Mouse (Mus musculus) forebrain, embryonic 13.5 days (tissue): ENCODE measurements around the gene Bicc1. TPM values are rescaled to one million over a fixed set of nuclear protein-coding genes. Genes with fewer than 3 reads are reported as not detected.
A peak's percentile ranks its signal among the peaks of the same experiment; 100 is the strongest.

Source experiments
- ATAC-seq: fragments of 200-750 bp; cut with Nextera tagmentation; 2 replicates; pipeline ENCODE4 v1.8.0; 2017
- H3K27ac ChIP-seq: fragments of 300-500 bp; sonication (generic); 2 replicates; pipeline ENCODE4 v1.5.1; 2015; ENCODE audit warnings: inconsistent platforms, mild to moderate bottlenecking, moderate library complexity
- H3K27me3 ChIP-seq: fragments of 300-500 bp; sonication (generic); 2 replicates; pipeline ENCODE4 v1.6.1; 2015; ENCODE audit warnings: mild to moderate bottlenecking, inconsistent platforms
- H3K36me3 ChIP-seq: fragments of 300-500 bp; sonication (generic); 2 replicates; pipeline ENCODE4 v1.6.1; 2015; ENCODE audit warnings: mild to moderate bottlenecking, inconsistent platforms; ENCODE audit not compliant: poor library complexity, severe bottlenecking
- H3K4me1 ChIP-seq: fragments of 300-500 bp; sonication (generic); 2 replicates; pipeline ENCODE4 v1.6.1; 2015; ENCODE audit warnings: inconsistent platforms
- H3K4me2 ChIP-seq: fragments of 300-500 bp; sonication (generic); 2 replicates; pipeline ENCODE4 v1.6.1; 2015; ENCODE audit warnings: inconsistent platforms, mild to moderate bottlenecking, moderate library complexity
- H3K4me3 ChIP-seq: fragments of 300-500 bp; sonication (generic); 2 replicates; pipeline ENCODE4 v1.5.1; 2015; ENCODE audit warnings: mild to moderate bottlenecking, inconsistent platforms
- H3K9ac ChIP-seq: fragments of 300-500 bp; sonication (generic); 2 replicates; pipeline ENCODE4 v1.6.1; 2015; ENCODE audit warnings: mild to moderate bottlenecking, inconsistent platforms
- H3K9me3 ChIP-seq: fragments of 300-500 bp; sonication (generic); replicated peaks from 2 replicates; pipeline ENCODE4 v1.6.1; 2016; ENCODE audit warnings: inconsistent platforms
- whole genome bisulfite sequencing: fragments of 180-500 bp; shearing (Covaris S2); methylation state at CpG from one replicate; pipeline ENCODE4 v1.1.7; 2015; 5-methylcytosine and 5-hydroxymethylcytosine counted together
- polyA plus RNA-seq: library from polyadenylated mRNA; unstranded; fragments of >200 nt; fragmentation: Nextera tagmentation; extraction: Ambion mirVana; gene quantifications from 2 replicates; pipeline ENCODE4 v1.2.1, GENCODE M21; 2015

The Bicc1 gene
- polyA plus RNA-seq, 1 experiment from 2014 or later: 2.2 TPM

DNA sequence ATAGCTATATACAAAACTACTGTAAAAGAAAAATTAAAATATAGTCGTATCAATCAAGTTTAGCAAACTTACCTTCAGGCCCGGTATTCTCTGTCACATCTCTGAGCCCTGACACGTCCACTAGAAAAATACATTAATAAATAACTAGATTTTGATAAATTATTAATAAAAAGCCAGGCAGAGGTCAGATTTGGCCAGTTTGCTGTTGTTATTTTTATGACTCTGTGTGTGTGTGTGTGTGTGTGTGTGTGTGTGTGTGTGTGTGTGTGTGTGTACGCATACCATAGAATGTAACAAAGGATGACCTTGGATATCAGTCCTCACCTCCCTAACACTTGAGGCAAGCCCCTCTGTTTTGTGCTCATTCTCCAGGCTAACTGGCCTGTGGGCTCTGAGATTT, 22.4 kb upstream of the Bicc1 start:
- Histone ChIP-seq H3K36me3 (no peaks in the 10 kb centered on the region), H3K9ac (no peak overlapping the region), H3K9me3 (peaks cover 3% of the 10 kb centered on the region; the same call in 1 of the 2 replicates), H3K27me3 (no peaks in the 10 kb centered on the region), H3K4me1 (no peaks in the 10 kb centered on the region), H3K27ac (no peak overlapping the region), H3K4me3 (no peak overlapping the region), H3K4me2 (no peak overlapping the region)
- no peak for ATAC-seq
- 90% methylated on average over 4 of the region's 4 CpGs for WGBS

DNA sequence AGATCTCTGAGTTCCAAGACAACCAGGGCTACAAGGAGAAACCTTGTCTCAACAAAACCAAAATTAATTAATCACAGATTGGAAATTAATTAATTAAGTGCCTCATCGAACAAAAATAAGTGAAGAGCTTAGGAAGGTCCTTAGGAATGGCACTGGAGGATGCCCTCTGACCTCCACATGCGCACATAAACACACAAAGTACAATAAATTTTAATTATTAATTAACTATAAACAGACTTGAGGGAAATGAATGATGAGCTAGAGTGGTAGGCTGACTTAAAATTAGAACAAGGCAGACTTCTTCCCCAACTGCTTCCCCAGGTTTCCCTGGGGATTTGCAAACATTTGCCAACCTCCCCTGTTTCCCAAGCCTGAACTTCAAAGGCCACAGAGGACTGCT, 21.6 kb upstream of the Bicc1 start:
- Histone ChIP-seq H3K27ac (no peak overlapping the region), H3K36me3 (no peaks in the 10 kb centered on the region), H3K4me1 (no peaks in the 10 kb centered on the region), H3K4me3 (no peak overlapping the region), H3K4me2 (no peak overlapping the region), H3K27me3 (no peaks in the 10 kb centered on the region), H3K9ac (no peak overlapping the region), H3K9me3 (peaks cover 3% of the 10 kb centered on the region; the same call in 1 of the 2 replicates)
- ATAC-seq: no peak
- 83% methylated on average over 2 of the region's 2 CpGs for WGBS

DNA sequence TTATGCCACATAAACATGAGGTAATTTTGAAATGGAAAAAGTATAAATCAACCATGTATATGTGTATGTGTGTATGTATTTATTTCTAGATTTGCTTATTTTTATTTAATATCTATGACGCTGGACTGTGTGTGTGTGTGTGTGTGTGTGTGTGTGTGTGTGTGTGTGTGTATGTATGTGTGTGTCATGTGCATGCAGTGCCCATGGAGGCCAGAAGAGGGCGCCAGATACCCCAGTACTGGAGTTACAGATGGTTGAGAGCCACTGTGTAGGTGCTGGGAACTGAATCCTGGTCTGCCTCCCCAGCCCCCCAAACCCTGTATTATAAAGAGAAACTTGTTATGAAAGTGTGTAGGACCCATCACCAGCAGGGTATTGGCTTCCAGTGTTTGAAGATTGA, 20.6 kb upstream of the Bicc1 start:
- no peak overlapping the region for H3K4me2 ChIP-seq
- no peak overlapping the region for H3K27ac ChIP-seq
- no peak for ATAC-seq
- H3K4me3 ChIP-seq: no peak overlapping the region
- H3K27me3 ChIP-seq: no peaks in the 10 kb centered on the region
- no peaks in the 10 kb centered on the region for H3K4me1 ChIP-seq
- 80% methylated on average over 2 of the region's 2 CpGs for WGBS
- no peak overlapping the region for H3K9ac ChIP-seq
- peaks cover 3% of the 10 kb centered on the region; the same call in 1 of the 2 replicates for H3K9me3 ChIP-seq
- no peaks in the 10 kb centered on the region for H3K36me3 ChIP-seq

- Histone ChIP-seq H3K9ac (no peak overlapping the region), H3K36me3 (no peaks in the 10 kb centered on the region), H3K9me3 (peaks cover 6% of the 10 kb centered on the region; the same call in 1 of the 2 replicates), H3K4me1 (no peaks in the 10 kb centered on the region), H3K27ac (no peak overlapping the region), H3K27me3 (no peaks in the 10 kb centered on the region), H3K4me2 (no peak overlapping the region), H3K4me3 (no peak overlapping the region)
- 88% methylated on average over 7 of the region's 7 CpGs for WGBS
- ATAC-seq: no peak
Measured at GRCm38 (mm10) chr10:71177201-71177600, 17.7 kb upstream of the Bicc1 start.

DNA sequence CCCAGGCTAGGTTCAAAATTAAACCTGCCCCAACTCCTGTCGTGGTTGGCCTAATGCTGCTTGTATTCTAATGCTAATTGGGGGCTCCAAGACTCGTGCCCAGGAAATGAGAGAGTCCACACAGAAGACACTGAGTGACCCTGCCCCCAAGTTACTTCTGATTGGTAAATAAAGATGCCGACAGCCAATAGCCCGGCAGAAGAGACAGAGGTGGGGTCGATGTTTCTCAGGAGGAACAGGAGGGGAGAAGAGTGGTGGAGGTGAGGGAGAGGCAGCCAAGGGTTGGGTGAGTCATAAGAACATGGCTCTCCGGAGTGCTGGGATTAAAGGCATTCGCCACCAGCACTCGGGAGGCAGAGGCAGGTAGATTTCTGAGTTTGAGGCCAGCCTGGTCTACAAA, 16.8 kb upstream of the Bicc1 start:
- Histone ChIP-seq H3K27ac (no peak overlapping the region), H3K9ac (no peak overlapping the region), H3K9me3 (peaks cover 6% of the 10 kb centered on the region; the same call in 1 of the 2 replicates), H3K36me3 (no peaks in the 10 kb centered on the region), H3K27me3 (no peaks in the 10 kb centered on the region), H3K4me3 (no peak overlapping the region), H3K4me1 (no peaks in the 10 kb centered on the region), H3K4me2 (no peak overlapping the region)
- ATAC-seq: no peak
- 70% methylated on average over 8 of the region's 8 CpGs for WGBS

- H3K27ac ChIP-seq: no peak overlapping the region
- no peak overlapping the region for H3K4me3 ChIP-seq
- 97% methylated on average over 15 of the region's 15 CpGs for WGBS
- ATAC-seq: no peak
- H3K9me3 ChIP-seq: peaks cover 6% of the 10 kb centered on the region; the same call in 1 of the 2 replicates
- H3K36me3 ChIP-seq: no peaks in the 10 kb centered on the region
- H3K4me2 ChIP-seq: no peak overlapping the region
- H3K27me3 ChIP-seq: no peaks in the 10 kb centered on the region
- H3K4me1 ChIP-seq: no peaks in the 10 kb centered on the region
- no peak overlapping the region for H3K9ac ChIP-seq
Measured at GRCm38 (mm10) chr10:71175280-71175679, 15.8 kb upstream of the Bicc1 start.

- H3K27me3 ChIP-seq: no peaks in the 10 kb centered on the region
- no peak overlapping the region for H3K4me2 ChIP-seq
- no peak for ATAC-seq
- WGBS: 95% methylated on average over 1 of the region's 1 CpGs
- no peak overlapping the region for H3K4me3 ChIP-seq
- H3K9ac ChIP-seq: no peak overlapping the region
- no peaks in the 10 kb centered on the region for H3K4me1 ChIP-seq
- H3K27ac ChIP-seq: no peak overlapping the region
- no peaks in the 10 kb centered on the region for H3K36me3 ChIP-seq
- 0 out of 2 replicates have a peak, but pooled peaks cover 4% of the 10 kb centered on the region for H3K9me3 ChIP-seq
Measured at GRCm38 (mm10) chr10:71171414-71171813, 11.9 kb upstream of the Bicc1 start.

GRCm38 (mm10) chr10:71170771-71171170, 11.3 kb upstream of the Bicc1 start:
- Histone ChIP-seq H3K4me1 (no peaks in the 10 kb centered on the region), H3K9ac (no peak overlapping the region), H3K27me3 (no peaks in the 10 kb centered on the region), H3K9me3 (0 out of 2 replicates have a peak, but pooled peaks cover 4% of the 10 kb centered on the region), H3K4me2 (no peak overlapping the region), H3K36me3 (no peaks in the 10 kb centered on the region), H3K4me3 (no peak overlapping the region), H3K27ac (no peak overlapping the region)
- 92% methylated on average over 5 of the region's 5 CpGs for WGBS
- ATAC-seq: no peak

GRCm38 (mm10) chr10:71169811-71170210, 10.3 kb upstream of the Bicc1 start:
- no peak for ATAC-seq

GRCm38 (mm10) chr10:71169171-71169570, 9.7 kb upstream of the Bicc1 start:
- 46% methylated on average over 4 of the region's 4 CpGs for WGBS
- 0 out of 2 replicates have a peak, but pooled peaks cover 1% of the 10 kb centered on the region for H3K9me3 ChIP-seq
- H3K4me2 ChIP-seq: no peak overlapping the region
- no peak overlapping the region for H3K27ac ChIP-seq
- no peaks in the 10 kb centered on the region for H3K27me3 ChIP-seq
- no peak overlapping the region for H3K9ac ChIP-seq
- ATAC-seq: no peak
- H3K4me3 ChIP-seq: no peak overlapping the region
- H3K36me3 ChIP-seq: no peaks in the 10 kb centered on the region
- no peaks in the 10 kb centered on the region for H3K4me1 ChIP-seq

More at GRCm38 (mm10) chr10:71169811-71170210, 10.3 kb upstream of the Bicc1 start:
- H3K27me3 ChIP-seq: no peaks in the 10 kb centered on the region
- WGBS: 94% methylated on average over 10 of the region's 10 CpGs
- no peaks in the 10 kb centered on the region for H3K36me3 ChIP-seq
- H3K4me1 ChIP-seq: no peaks in the 10 kb centered on the region
- no peak overlapping the region for H3K9ac ChIP-seq
- no peak overlapping the region for H3K4me2 ChIP-seq
- no peak overlapping the region for H3K27ac ChIP-seq
- no peak overlapping the region for H3K4me3 ChIP-seq
- 0 out of 2 replicates have a peak, but pooled peaks cover 4% of the 10 kb centered on the region for H3K9me3 ChIP-seq

DNA sequence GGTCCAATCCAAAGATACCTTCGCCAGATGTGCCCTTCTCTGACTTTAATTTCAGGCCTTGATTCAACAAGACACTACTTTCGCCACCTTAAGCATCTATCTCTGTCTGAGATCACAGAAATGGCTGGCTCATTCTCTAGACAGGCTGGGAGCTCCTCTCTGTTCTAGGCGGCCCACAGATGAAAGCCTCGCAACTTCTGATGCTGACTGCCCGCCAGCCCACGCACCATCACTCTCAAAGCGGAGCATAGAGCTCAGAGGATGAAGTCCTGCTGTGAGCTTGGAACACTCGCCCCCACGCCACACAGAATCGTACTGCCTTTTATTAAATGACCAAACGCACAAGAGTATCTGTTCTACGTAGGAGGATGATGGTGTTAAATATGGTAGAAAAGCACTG, 949 bp upstream of the Bicc1 start:
- Histone ChIP-seq H3K27ac (no peak overlapping the region), H3K4me3 (no peak overlapping the region), H3K9me3 (no peaks in the 10 kb centered on the region), H3K4me2 (no peak overlapping the region), H3K27me3 (peaks cover 14% of the 10 kb centered on the region), H3K4me1 (peaks cover 14% of the 10 kb centered on the region), H3K9ac (no peak overlapping the region), H3K36me3 (no peaks in the 10 kb centered on the region)
- no peak for ATAC-seq
- WGBS: 80% methylated on average over 12 of the region's 12 CpGs

GRCm38 (mm10) chr10:71158940-71159675, 392 bp downstream of the Bicc1 start:
- no peaks in the 10 kb centered on the region for H3K36me3 ChIP-seq
- peak overlapping the region; percentile 66 for H3K4me3 ChIP-seq
- peak overlapping the region; percentile 96 for H3K4me2 ChIP-seq
- peaks cover 14% of the 10 kb centered on the region for H3K4me1 ChIP-seq
- peak; percentile 79 for ATAC-seq
- H3K9ac ChIP-seq: peak overlapping the region; percentile 75
- no peak overlapping the region for H3K27ac ChIP-seq
- no peaks in the 10 kb centered on the region for H3K9me3 ChIP-seq
- under 1% methylated on average over 41 of the region's 65 CpGs for WGBS
- peaks cover 14% of the 10 kb centered on the region for H3K27me3 ChIP-seq

DNA sequence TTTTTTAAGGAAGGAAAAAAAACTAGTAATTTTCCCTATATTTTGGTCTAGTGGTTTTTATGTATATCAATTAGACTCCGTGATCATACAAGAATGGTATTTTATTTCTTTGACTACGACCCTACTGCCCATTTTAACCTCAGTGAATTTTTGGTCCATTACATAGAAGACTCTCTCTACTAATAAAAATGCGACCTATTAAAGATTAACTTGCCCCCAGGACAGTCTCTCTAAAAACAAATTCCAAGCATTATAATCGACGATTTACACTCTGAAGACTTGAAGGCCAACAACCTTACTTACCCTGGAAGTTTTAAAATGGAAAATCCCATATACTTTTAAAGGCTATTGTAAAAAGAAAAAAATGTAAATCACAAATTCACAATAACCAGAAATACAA, 2.9 kb downstream of the Bicc1 start:
- H3K27me3 ChIP-seq: peaks cover 14% of the 10 kb centered on the region
- no peaks in the 10 kb centered on the region for H3K36me3 ChIP-seq
- H3K9me3 ChIP-seq: no peaks in the 10 kb centered on the region
- H3K9ac ChIP-seq: no peak overlapping the region
- no peak overlapping the region for H3K27ac ChIP-seq
- no peak overlapping the region for H3K4me2 ChIP-seq
- ATAC-seq: no peak
- 94% methylated on average over 5 of the region's 5 CpGs for WGBS
- H3K4me3 ChIP-seq: no peak overlapping the region
- H3K4me1 ChIP-seq: peaks cover 14% of the 10 kb centered on the region
